Mouse (Mus musculus): ENCODE results near the gene Arhgap15.

GRCm38 (mm10) chr2:44065067-44065466 lies 316.4 kb downstream of the Arhgap15 start:
- TF ChIP-seq ZC3H11A (IDR thresholded peaks at IDR 0.05; ENCODE audit: low read depth, low read length) (no peak), CTCF (conservative IDR thresholded peaks at IDR 0.05 in 1 of 2, IDR thresholded peaks at IDR 0.05 in 1 of 2; ENCODE audit: low read depth in 2 of 2, low read length in 2 of 2) (no peak), POLR2A (IDR thresholded peaks at IDR 0.05; ENCODE audit: low read depth, low read length) (no peak), BHLHE40 (IDR thresholded peaks at IDR 0.05; ENCODE audit: low read depth, low read length) (no peak), NELFE (IDR thresholded peaks at IDR 0.05; ENCODE audit: low read depth, low read length) (no peak)

All from CH12.LX (cell line).